Mouse (Mus musculus) mesoderm, embryonic 11.5 days (tissue): ENCODE data around the gene Krtap21-1.

Source experiments
- DNase-seq: peaks from one replicate; pipeline ENCODE4 v3.0.0-alpha.2; 2012; ENCODE audit warnings: low read depth, low spot score

Krtap21-1 gene

DNA sequence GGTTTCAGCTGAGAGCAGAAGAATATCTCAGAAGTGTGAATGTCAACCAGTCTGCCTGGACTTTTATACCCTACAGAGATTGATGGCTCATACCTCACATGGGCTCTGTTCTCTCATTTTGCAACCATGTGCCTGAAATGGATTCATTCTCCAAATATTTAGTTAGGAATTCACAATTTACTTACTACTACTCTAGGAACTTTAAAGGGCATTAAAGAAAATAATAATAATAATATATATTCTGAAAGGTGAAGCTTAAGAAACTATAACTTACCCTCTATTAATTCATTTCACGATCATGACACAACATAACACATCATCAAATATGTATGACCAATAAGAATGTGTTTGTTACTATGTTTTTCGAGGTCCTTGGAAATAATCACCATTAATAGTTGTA, at the start of gene Krtap21-1:
Gene Krtap21-1, minus strand, starts transcription at position 101 of the 400 bp plus-strand sequence.
- DNase-seq = no peak

GRCm38 (mm10) chr16:89429586-89429985, 25.9 kb upstream of the Krtap21-1 start:
- no peak for DNase-seq

DNA sequence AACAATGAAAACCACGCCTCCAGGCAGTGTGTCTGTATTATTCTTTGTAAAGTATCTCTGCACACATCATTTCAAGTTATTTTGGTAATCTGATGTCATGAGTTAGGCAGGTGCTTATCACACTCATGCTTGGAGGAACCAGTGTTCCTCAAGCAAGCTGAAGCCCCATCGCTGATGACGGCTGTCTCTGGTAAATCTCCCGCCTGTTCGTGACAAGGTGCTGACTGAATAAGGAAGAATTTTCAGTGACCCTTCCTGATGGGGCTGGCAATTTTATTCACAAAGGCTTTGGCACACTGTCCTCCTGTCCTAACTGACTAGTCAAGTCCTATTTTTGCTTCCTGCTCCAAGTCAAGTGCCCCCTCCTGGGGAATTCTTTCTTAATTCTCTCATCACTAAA, 21.6 kb upstream of the Krtap21-1 start:
- DNase-seq = no peak

GRCm38 (mm10) chr16:89420011-89420410, 16.3 kb upstream of the Krtap21-1 start, which contains the start of gene Krtap6-2:
Gene Krtap6-2 (minus strand): TSS chr16:89420111.
- DNase-seq = no peak

GRCm38 (mm10) chr16:89416311-89416710, 12.6 kb upstream of the Krtap21-1 start:
- DNase-seq = no peak

- no peak for DNase-seq
These were observed 6.8 kb upstream of the Krtap21-1 start for GRCm38 (mm10) chr16:89410345-89411068.

GRCm38 (mm10) chr16:89372734-89373461, 30.8 kb downstream of the Krtap21-1 start:
- no peak for DNase-seq
